Mouse (Mus musculus) ES-E14 (cell line): Measurements from ENCODE around the gene Masp2. TPM values are rescaled to one million over a fixed set of nuclear protein-coding genes. Genes with fewer than 3 reads are reported as not detected.
A peak's percentile ranks its signal among the peaks of the same experiment; 100 is the strongest.

Source experiments
- DNase-seq: peaks from one replicate; pipeline ENCODE4 v3.0.0-alpha.2; 2013; ENCODE audit warnings: low read depth, low spot score
- H3K27ac ChIP-seq: 2 replicates; pipeline ENCODE4 v1.5.1; 2012; ENCODE audit warnings: low read depth, mild to moderate bottlenecking, low read length, moderate library complexity, mixed read lengths; ENCODE audit not compliant: poor library complexity, insufficient read depth, severe bottlenecking
- H3K36me3 ChIP-seq: 2 replicates; pipeline ENCODE4 v1.6.1; 2012; ENCODE audit warnings: mild to moderate bottlenecking, low read length, moderate library complexity, mixed read lengths; ENCODE audit not compliant: control insufficient read depth, poor library complexity, insufficient read depth, severe bottlenecking
- H3K4me1 ChIP-seq, 2 experiments: fragments of 150-350 bp in 1 of 2; sonication (generic) in 1 of 2; 2 replicates each; pipeline ENCODE4 v1.6.1; 2012; ENCODE audit warnings: low read length in 2 of 2, mild to moderate bottlenecking in 1 of 2, mixed read lengths in 1 of 2; ENCODE audit not compliant: control insufficient read depth in 2 of 2, insufficient read depth in 2 of 2, poor library complexity in 1 of 2
- H3K4me3 ChIP-seq, 2 experiments: fragments of 150-350 bp in 1 of 2; sonication (generic) in 1 of 2; 2 replicates each; pipeline ENCODE4 v1.5.1; 2012; ENCODE audit warnings: low read length in 2 of 2, low read depth in 1 of 2, mild to moderate bottlenecking in 1 of 2, mixed read lengths in 1 of 2; ENCODE audit not compliant: insufficient read depth in 1 of 2, poor library complexity in 1 of 2, severe bottlenecking in 1 of 2
- H3K9ac ChIP-seq: 2 replicates; pipeline ENCODE4 v1.6.1; 2012; ENCODE audit warnings: low read depth, mild to moderate bottlenecking, low read length, mixed read lengths; ENCODE audit not compliant: poor library complexity, insufficient read depth, severe bottlenecking
- H3K9me3 ChIP-seq: fragments of 150-350 bp; sonication (generic); 2 replicates; pipeline ENCODE4 v1.6.1; 2012; ENCODE audit warnings: low read depth, mild to moderate bottlenecking, low read length; ENCODE audit not compliant: control insufficient read depth, insufficient read depth
- CHD2 ChIP-seq: IDR thresholded peaks from 2 replicates; pipeline ENCODE4 v1.6.1; 2014; ENCODE audit warnings: mild to moderate bottlenecking, low read depth, low read length, inconsistent platforms
- HCFC1 ChIP-seq: IDR thresholded peaks from 2 replicates; pipeline ENCODE4 v1.6.1; 2012; ENCODE audit warnings: low read length, inconsistent platforms, borderline replicate concordance; ENCODE audit not compliant: insufficient read depth
- MAFK ChIP-seq: IDR thresholded peaks from 2 replicates; pipeline ENCODE4 v1.6.1; 2014; ENCODE audit warnings: mild to moderate bottlenecking, low read depth, low read length, inconsistent platforms; ENCODE audit not compliant: insufficient read depth
- ZC3H11A ChIP-seq: IDR thresholded peaks from 2 replicates; pipeline ENCODE4 v1.6.1; 2012; ENCODE audit warnings: low read depth, mild to moderate bottlenecking, inconsistent platforms, low read length, borderline replicate concordance
- ZNF384 ChIP-seq: IDR thresholded peaks from 2 replicates; pipeline ENCODE4 v1.6.1; 2012; ENCODE audit warnings: low read depth, low read length, inconsistent platforms
- in situ Hi-C, 2 experiments: fragments of 600-800 bp; cut with MboI; formaldehyde crosslinking; loops; one replicate each; pipeline ENCODE4 v1.15.1; 2025; ENCODE audit warnings: low sequenced_read_pairs in 2 of 2, inconsistent platforms in 1 of 2; ENCODE audit not compliant: unreplicated experiment in 2 of 2
- total RNA-seq: library from RNA; depleted of rRNA; stranded (reverse); fragments of 300-350 nt; gene quantifications from 2 replicates; pipeline ENCODE4 v1.2.3, GENCODE M21; 2012; rRNA removed

Gene Masp2
- total RNA-seq, result 3.7 and 5.9 TPM in 2 replicates

DNA sequence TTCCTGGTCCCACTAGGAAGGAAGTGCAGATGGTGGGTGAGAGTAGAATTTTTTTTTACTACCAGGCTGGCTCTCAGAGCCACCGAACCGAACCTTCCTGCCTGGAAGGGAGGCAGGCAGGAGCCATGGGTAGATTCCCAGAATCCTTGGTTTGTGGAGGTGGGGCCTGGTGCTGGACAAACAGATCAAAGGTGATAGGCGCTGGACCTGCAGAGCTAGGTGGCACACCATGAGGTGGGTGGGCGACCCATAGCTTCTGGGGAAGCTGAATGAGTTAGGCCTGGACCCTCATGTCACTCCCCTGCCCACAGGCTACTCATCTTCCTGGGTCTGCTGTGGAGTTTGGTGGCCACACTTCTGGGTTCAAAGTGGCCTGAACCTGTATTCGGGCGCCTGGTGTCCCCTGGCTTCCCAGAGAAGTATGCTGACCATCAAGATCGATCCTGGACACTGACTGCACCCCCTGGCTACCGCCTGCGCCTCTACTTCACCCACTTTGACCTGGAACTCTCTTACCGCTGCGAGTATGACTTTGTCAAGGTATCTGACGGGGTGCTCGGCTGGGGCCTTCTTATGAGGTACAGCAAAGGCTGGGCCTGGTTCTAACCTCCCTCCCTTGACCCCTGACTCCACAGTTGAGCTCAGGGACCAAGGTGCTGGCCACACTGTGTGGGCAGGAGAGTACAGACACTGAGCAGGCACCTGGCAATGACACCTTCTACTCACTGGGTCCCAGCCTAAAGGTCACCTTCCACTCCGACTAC lies at the start of gene Masp2:
TSS of gene Masp2 (plus strand) at position 198 of the 764 bp plus-strand sequence.
- no peak within 1 kb of the TSS; the same call in 1 of the 2 replicates for H3K9ac ChIP-seq

DNA sequence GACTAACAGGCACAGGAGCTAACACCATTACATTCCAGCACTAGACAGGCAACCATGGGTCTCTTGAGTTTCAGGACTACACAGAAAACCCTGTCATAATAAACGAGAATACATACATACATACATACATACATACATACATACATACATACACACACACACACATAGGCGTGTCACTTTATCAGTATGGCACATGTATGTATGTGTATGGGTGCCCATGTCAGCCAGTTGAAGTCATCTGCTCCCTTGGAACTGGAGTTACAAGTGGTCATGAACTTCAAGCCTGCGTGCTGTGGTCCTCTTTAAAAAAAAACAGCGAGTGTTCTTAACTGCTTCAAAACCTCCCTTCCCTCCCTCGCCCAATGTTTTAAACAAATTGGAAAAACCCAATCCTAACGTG lies 44.6 kb upstream of the Masp2 start:
- H3K36me3 ChIP-seq, result peaks cover 29% of the 10 kb centered on the region

More for the DNA sequence above, at the start of gene Masp2:
- DNase-seq, result no peak
- in situ Hi-C loops, result loop anchor here in 1 of 2 experiments (10.0 kb wide), 1 partner anchor 428 kb away; no protein-coding TSS in a partner anchor
- TF ChIP-seq CHD2, result no peak
- no peak for TF ChIP-seq ZNF384
- TF ChIP-seq ZC3H11A, result no peak
- no peak for TF ChIP-seq HCFC1
- no peak for TF ChIP-seq MAFK
- Histone ChIP-seq H3K4me1 (peaks cover 3 to 25% of the 10 kb centered on the region in 2 experiments; a peak in 2 of 4 replicates), H3K4me3 (no peak within 1 kb of the TSS), H3K36me3 (peaks cover 7% of the 10 kb centered on the region), H3K9me3 (no peaks in the 10 kb centered on the region), H3K27ac (peak within 1 kb of the TSS; percentile 29; the same call in 1 of the 2 replicates)

DNA sequence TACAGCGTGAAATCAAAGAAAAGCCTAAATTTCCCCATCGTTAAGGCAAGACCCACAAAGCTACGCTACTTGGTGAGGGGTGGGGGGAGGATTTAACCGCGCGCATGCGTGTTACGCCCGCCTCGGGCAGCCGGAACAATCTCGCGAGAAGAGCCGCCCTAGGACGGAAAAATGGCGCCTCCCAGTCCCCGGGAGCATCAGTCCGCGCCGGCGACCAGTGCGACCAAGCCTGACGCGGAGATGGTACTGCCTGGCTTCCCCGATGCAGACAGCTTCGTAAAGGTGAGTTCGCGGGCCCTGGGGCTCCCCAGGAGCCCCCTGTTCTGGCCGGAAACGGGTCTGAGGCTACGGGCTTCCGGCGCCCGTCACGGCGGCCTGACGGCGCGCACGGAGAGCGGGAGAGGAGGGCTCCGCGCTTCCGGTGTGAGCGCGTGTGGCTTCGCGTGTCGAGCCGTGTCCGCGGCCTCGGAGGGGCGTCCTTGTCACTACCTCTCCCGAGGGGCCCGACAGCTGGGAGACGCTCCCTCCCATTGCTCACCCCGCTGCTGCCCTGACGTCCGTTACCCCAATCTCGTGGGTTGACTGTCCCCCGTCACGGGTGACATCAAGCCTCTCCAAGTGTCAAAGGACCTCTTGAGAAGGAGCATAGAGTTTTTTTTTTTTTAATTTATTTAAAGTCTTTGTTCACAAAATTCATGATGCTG lies 43.9 kb upstream of the Masp2 start, which contains the start of gene Exosc10:
TSS of gene Exosc10 (plus strand) at position 133 of the 704 bp plus-strand sequence.
- Histone ChIP-seq H3K4me3 (peak within 1 kb of the TSS; percentile 71 to 99), H3K4me1 (peaks cover 0 to 2% of the 10 kb centered on the region in 2 experiments; a peak in 2 of 4 replicates), H3K27ac (peak within 1 kb of the TSS; percentile 90), H3K36me3 (peaks cover 31% of the 10 kb centered on the region), H3K9me3 (no peaks in the 10 kb centered on the region), H3K9ac (peak within 1 kb of the TSS; percentile 99)
- peak; percentile 72 for DNase-seq
- in situ Hi-C loops, result no loop called here
- TF ChIP-seq HCFC1 (peak; percentile 13; the same call in 1 of the 2 replicates), ZC3H11A (no peak), CHD2 (peak; percentile 95), MAFK (no peak), ZNF384 (0 out of 2 replicates have a peak, but pooled peaks have one; percentile 2)

More for the DNA sequence above, 44.6 kb upstream of the Masp2 start:
- in situ Hi-C loops, result no loop called here
- Histone ChIP-seq H3K4me3 (peak overlapping the region; percentile 71 to 99), H3K4me1 (no peaks in the 10 kb centered on the region; a peak in 2 of 4 replicates), H3K9me3 (no peaks in the 10 kb centered on the region), H3K9ac (peak overlapping the region; percentile 86), H3K27ac (no peak overlapping the region)
- TF ChIP-seq ZC3H11A, result no peak
- TF ChIP-seq ZNF384, result no peak
- no peak for TF ChIP-seq MAFK
- no peak for TF ChIP-seq CHD2
- no peak for TF ChIP-seq HCFC1
- no peak for DNase-seq

GRCm38 (mm10) chr4:148562676-148563075 lies 39.7 kb upstream of the Masp2 start:
- in situ Hi-C loops, result no loop called here
- no peak overlapping the region for H3K27ac ChIP-seq
- peak; percentile 15 for DNase-seq
- H3K9me3 ChIP-seq, result no peaks in the 10 kb centered on the region
- peaks cover 58% of the 10 kb centered on the region for H3K36me3 ChIP-seq
- H3K4me3 ChIP-seq, result no peak overlapping the region
- H3K9ac ChIP-seq, result no peak overlapping the region
- TF ChIP-seq MAFK, result no peak
- no peak for TF ChIP-seq ZC3H11A
- no peak for TF ChIP-seq HCFC1
- TF ChIP-seq CHD2, result no peak
- no peak for TF ChIP-seq ZNF384
- peaks cover 0 to 2% of the 10 kb centered on the region in 2 experiments; a peak in 2 of 4 replicates for H3K4me1 ChIP-seq
